16 mouse cellular contexts compared by ENCODE assay signal in the genomic region with DNA sequence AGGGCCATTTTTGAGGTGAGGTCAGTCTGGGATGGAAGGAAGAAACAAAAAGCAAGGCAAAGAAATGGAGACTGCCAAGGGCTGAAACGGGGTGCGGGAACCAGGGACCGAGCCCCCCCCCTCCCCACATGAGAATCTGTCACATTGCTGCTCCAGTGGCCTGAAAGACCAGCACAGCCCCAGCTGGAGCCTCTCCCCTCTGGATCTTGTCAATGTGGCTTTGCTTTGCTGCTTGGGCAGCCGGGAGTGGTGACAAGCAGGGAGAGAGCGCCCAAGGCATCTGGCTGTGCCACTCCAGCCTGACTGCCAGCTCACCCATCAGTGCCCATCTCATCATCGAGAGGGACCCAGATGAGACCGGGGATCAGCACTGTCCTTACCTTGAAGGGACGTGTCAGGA. TPM values are rescaled to one million over a fixed set of nuclear protein-coding genes. Genes with fewer than 3 reads are reported as not detected.
A peak's percentile ranks its signal among the peaks of the same experiment; 100 is the strongest.
DNase-seq lines count a peak whose midpoint lies in the region; ATAC-seq lines count a peak whose summit lies in the region.
"Had no signal": no experiment of that assay in that cellular context is flagged by ENCODE, and none has a peak within 500 bp of the region (broad histone marks: within the 10 kb centered on the region; RNA-seq: fewer than 3 reads in every experiment).

No protein-coding gene starts in this region.

- peak overlapping the region; percentile 21; the same call in 1 of the 2 replicates for H3K27ac ChIP-seq in forebrain, embryonic 12.5 days
- H3K27ac ChIP-seq in forebrain, embryonic 10.5 days: no peak overlapping the region
- peak overlapping the region; percentile 2; the same call in 1 of the 2 replicates for H3K27ac ChIP-seq in embryonic facial prominence, embryonic 14.5 days (replicated peaks; ENCODE audit: low read depth, low read length)
- no peak overlapping the region for H3K27ac ChIP-seq in hindbrain, embryonic 16.5 days (ENCODE audit: low read depth, low read length)
- 0 out of 2 replicates have a peak overlapping the region, but pooled peaks have one; percentile 13 for H3K27ac ChIP-seq in neural tube, embryonic 15.5 days (replicated peaks)
- H3K27ac ChIP-seq: limb, embryonic 12.5 days; liver, embryonic 14.5 days had no signal

- DNase-seq in forebrain, embryonic 10.5 days (ENCODE audit: extremely low spot score, low spot score): no peak
- DNase-seq in embryonic facial prominence, embryonic 14.5 days (ENCODE audit: low spot score): no peak
- DNase-seq in gastrocnemius, postnatal 36 days: no peak
- DNase-seq in testis, postnatal 10 days (ENCODE audit: low spot score): no peak
- DNase-seq in B cell, adult 2 months: no peak
- DNase-seq: adrenal gland, postnatal 36 days; cerebellum, postnatal 25 days; thymus, postnatal 25 days had no signal

- H3K27me3 ChIP-seq in forebrain, embryonic 12.5 days: peaks cover 10% of the 10 kb centered on the region; the same call in 1 of the 2 replicates
- H3K27me3 ChIP-seq in forebrain, embryonic 10.5 days (ENCODE audit: poor library complexity, severe bottlenecking): peaks cover 42% of the 10 kb centered on the region
- H3K27me3 ChIP-seq in embryonic facial prominence, embryonic 14.5 days (replicated peaks; ENCODE audit: control insufficient read depth, insufficient read depth, low read length): peaks cover 4% of the 10 kb centered on the region
- H3K27me3 ChIP-seq in hindbrain, embryonic 16.5 days (replicated peaks; ENCODE audit: control insufficient read depth, insufficient read depth, low read length): peaks cover 4% of the 10 kb centered on the region; the same call in 1 of the 2 replicates
- H3K27me3 ChIP-seq in neural tube, embryonic 15.5 days (replicated peaks): peaks cover 24% of the 10 kb centered on the region

- no peak overlapping the region for H3K4me3 ChIP-seq in forebrain, embryonic 12.5 days (replicated peaks)
- H3K4me3 ChIP-seq in forebrain, embryonic 10.5 days: no peak overlapping the region
- H3K4me3 ChIP-seq in embryonic facial prominence, embryonic 14.5 days (ENCODE audit: low read depth, low read length): no peak overlapping the region
- no peak overlapping the region for H3K4me3 ChIP-seq in hindbrain, embryonic 16.5 days (ENCODE audit: low read length)
- H3K4me3 ChIP-seq in neural tube, embryonic 15.5 days (replicated peaks): no peak overlapping the region
- H3K4me3 ChIP-seq: limb, embryonic 12.5 days had no signal

- no peak for ATAC-seq in forebrain, embryonic 12.5 days (ENCODE audit: low FRiP score)
- no peak for ATAC-seq in embryonic facial prominence, embryonic 14.5 days (ENCODE audit: low read depth)
- ATAC-seq in hindbrain, embryonic 16.5 days: no peak
- ATAC-seq in neural tube, embryonic 15.5 days (ENCODE audit: low FRiP score): no peak
- ATAC-seq: activated CD4-positive, CD25-positive, alpha-beta regulatory T cell, adult 4 months had no signal

- no peaks in the 10 kb centered on the region for H3K9me3 ChIP-seq in forebrain, embryonic 12.5 days
- no peaks in the 10 kb centered on the region for H3K9me3 ChIP-seq in forebrain, embryonic 10.5 days
- no peaks in the 10 kb centered on the region for H3K9me3 ChIP-seq in embryonic facial prominence, embryonic 14.5 days (ENCODE audit: control insufficient read depth, low read length)
- H3K9me3 ChIP-seq in hindbrain, embryonic 16.5 days (ENCODE audit: control insufficient read depth, low read length): no peaks in the 10 kb centered on the region
- H3K9me3 ChIP-seq in neural tube, embryonic 15.5 days (replicated peaks): no peaks in the 10 kb centered on the region
- H3K9me3 ChIP-seq: limb, embryonic 12.5 days had no signal

- intact Hi-C loops in gastrocnemius, postnatal 36 days (cut with DNase I): no loop called here

- no peak overlapping the region for H3K9ac ChIP-seq in forebrain, embryonic 12.5 days
- no peak overlapping the region for H3K9ac ChIP-seq in embryonic facial prominence, embryonic 14.5 days (ENCODE audit: low read depth, low read length)
- H3K9ac ChIP-seq in hindbrain, embryonic 16.5 days (ENCODE audit: low read depth, low read length): peak overlapping the region; percentile 22; the same call in 1 of the 2 replicates
- H3K9ac ChIP-seq in neural tube, embryonic 15.5 days (replicated peaks): no peak overlapping the region
- H3K9ac ChIP-seq: limb, embryonic 12.5 days; liver, embryonic 14.5 days had no signal

- 80% methylated on average over 8 of the region's 8 CpGs for WGBS in forebrain, embryonic 12.5 days
- WGBS in forebrain, embryonic 10.5 days: 82% methylated on average over 8 of the region's 8 CpGs
- WGBS in embryonic facial prominence, embryonic 14.5 days: 80% methylated on average over 8 of the region's 8 CpGs
- WGBS in hindbrain, embryonic 16.5 days: 63% methylated on average over 7 of the region's 8 CpGs
- WGBS in neural tube, embryonic 15.5 days: 66% methylated on average over 8 of the region's 8 CpGs

- no peak overlapping the region for H3K4me2 ChIP-seq in forebrain, embryonic 12.5 days
- no peak overlapping the region for H3K4me2 ChIP-seq in embryonic facial prominence, embryonic 14.5 days (ENCODE audit: low read depth, low read length)
- no peak overlapping the region for H3K4me2 ChIP-seq in hindbrain, embryonic 16.5 days (ENCODE audit: low read length)
- H3K4me2 ChIP-seq in neural tube, embryonic 15.5 days: no peak overlapping the region
- H3K4me2 ChIP-seq: limb, embryonic 12.5 days had no signal

- H3K36me3 ChIP-seq in forebrain, embryonic 12.5 days (replicated peaks): no peaks in the 10 kb centered on the region
- H3K36me3 ChIP-seq in forebrain, embryonic 10.5 days (replicated peaks): no peaks in the 10 kb centered on the region
- H3K36me3 ChIP-seq in embryonic facial prominence, embryonic 14.5 days (ENCODE audit: control insufficient read depth, insufficient read depth, low read length): no peaks in the 10 kb centered on the region
- H3K36me3 ChIP-seq in hindbrain, embryonic 16.5 days (ENCODE audit: control insufficient read depth, insufficient read depth, low read length): no peaks in the 10 kb centered on the region
- H3K36me3 ChIP-seq in neural tube, embryonic 15.5 days: no peaks in the 10 kb centered on the region
- H3K36me3 ChIP-seq: limb, embryonic 12.5 days had no signal

- H3K4me1 ChIP-seq in forebrain, embryonic 12.5 days: peaks cover 33% of the 10 kb centered on the region
- peaks cover 27% of the 10 kb centered on the region for H3K4me1 ChIP-seq in forebrain, embryonic 10.5 days
- H3K4me1 ChIP-seq in embryonic facial prominence, embryonic 14.5 days (ENCODE audit: control insufficient read depth, insufficient read depth, low read length): 0 out of 2 replicates have a peak, but pooled peaks cover 4% of the 10 kb centered on the region
- peaks cover 5% of the 10 kb centered on the region for H3K4me1 ChIP-seq in hindbrain, embryonic 16.5 days (ENCODE audit: control insufficient read depth, insufficient read depth, low read depth, low read length)
- H3K4me1 ChIP-seq in neural tube, embryonic 15.5 days: peaks cover 12% of the 10 kb centered on the region

RNA-seq across cellular contexts. Expression of a gene that starts 11.2 kb away (rescaled TPM):
- 3.7 and 4.0 TPM in 2 replicates for polyA plus RNA-seq in forebrain, embryonic 12.5 days (2016; fragmentation: Nextera tagmentation; extraction: Ambion mirVana)
- 2.6 and 2.8 TPM in 2 replicates for polyA plus RNA-seq in forebrain, embryonic 10.5 days (2016; fragmentation: Nextera tagmentation; extraction: Ambion mirVana)
- polyA plus RNA-seq in embryonic facial prominence, embryonic 14.5 days (2014; fragmentation: Nextera tagmentation; extraction: Ambion mirVana): 1.8 and 2.7 TPM in 2 replicates
- 9.0 and 9.9 TPM in 2 replicates for polyA plus RNA-seq in hindbrain, embryonic 16.5 days (2015; fragmentation: Nextera tagmentation; extraction: Ambion mirVana)
- polyA plus RNA-seq in neural tube, embryonic 15.5 days (2015; fragmentation: Nextera tagmentation; extraction: Ambion mirVana): 4.4 TPM in 2 replicates
- under 1 TPM in 1 of 2 experiments, not detected in 1; 0.17 TPM for total RNA-seq in gastrocnemius, postnatal 36 days (2021)
- total RNA-seq: gastrocnemius, adult 18-20 months; hematopoietic stem cell, adult 5-6 weeks had no signal
- polyA plus RNA-seq: activated CD4-positive, CD25-positive, alpha-beta regulatory T cell, adult 4 months had no signal

RNA-seq across cellular contexts. Expression of a gene that starts 32.8 kb away (rescaled TPM):
- 10.8 and 13.0 TPM in 2 replicates for polyA plus RNA-seq in forebrain, embryonic 12.5 days (2016; fragmentation: Nextera tagmentation; extraction: Ambion mirVana)
- polyA plus RNA-seq in forebrain, embryonic 10.5 days (2016; fragmentation: Nextera tagmentation; extraction: Ambion mirVana): 14.5 and 15.5 TPM in 2 replicates
- polyA plus RNA-seq in embryonic facial prominence, embryonic 14.5 days (2014; fragmentation: Nextera tagmentation; extraction: Ambion mirVana): 6.6 and 7.0 TPM in 2 replicates
- 2.0 and 2.3 TPM in 2 replicates for polyA plus RNA-seq in hindbrain, embryonic 16.5 days (2015; fragmentation: Nextera tagmentation; extraction: Ambion mirVana)
- polyA plus RNA-seq in neural tube, embryonic 15.5 days (2015; fragmentation: Nextera tagmentation; extraction: Ambion mirVana): 1.9 and 3.9 TPM in 2 replicates
- total RNA-seq in gastrocnemius, postnatal 36 days (2021): under 1 TPM; 0.17 to 0.46 TPM
- total RNA-seq: gastrocnemius, adult 18-20 months had no signal

RNA-seq across cellular contexts. Expression of a gene that starts 57.0 kb away (rescaled TPM):
- 0.09 TPM in 1 of 2 replicates, not detected in the other for polyA plus RNA-seq in forebrain, embryonic 12.5 days (2016; fragmentation: Nextera tagmentation; extraction: Ambion mirVana)
- polyA plus RNA-seq in forebrain, embryonic 10.5 days (2016; fragmentation: Nextera tagmentation; extraction: Ambion mirVana): 0.09 and 0.10 TPM in 2 replicates
- polyA plus RNA-seq in embryonic facial prominence, embryonic 14.5 days (2014; fragmentation: Nextera tagmentation; extraction: Ambion mirVana): 0.31 and 0.45 TPM in 2 replicates
- polyA plus RNA-seq in hindbrain, embryonic 16.5 days (2015; fragmentation: Nextera tagmentation; extraction: Ambion mirVana): 4.8 and 15.5 TPM in 2 replicates
- 2.4 and 4.2 TPM in 2 replicates for polyA plus RNA-seq in neural tube, embryonic 15.5 days (2015; fragmentation: Nextera tagmentation; extraction: Ambion mirVana)
- total RNA-seq in gastrocnemius, postnatal 36 days (2021): not detected
- total RNA-seq: gastrocnemius, adult 18-20 months had no signal
- polyA plus RNA-seq: activated CD4-positive, CD25-positive, alpha-beta regulatory T cell, adult 4 months had no signal

Comparison
In these comparisons a context has a peak if more than half of its experiments do, and no peak if none do; other contexts are left out.
1. H3K27ac ChIP-seq: peak in forebrain, embryonic 12.5 days (single experiment), embryonic facial prominence, embryonic 14.5 days (single experiment) and neural tube, embryonic 15.5 days (single experiment); none in forebrain, embryonic 10.5 days (single experiment) and hindbrain, embryonic 16.5 days (single experiment).